Mouse (Mus musculus) fat pad, adult 2 months (tissue): ENCODE results near the gene Gemin2.
"Not testable (repeated sequence)": the region's sequence is repeated elsewhere in the genome, so short reads cannot be mapped to it uniquely, and the experiment has no call there.

Source experiments
- DNase-seq: peaks from one replicate; pipeline ENCODE4 v3.0.0-alpha.2; 2011; ENCODE audit warnings: low read depth, low spot score; ENCODE audit errors: extremely low read depth

The Gemin2 gene

GRCm38 (mm10) chr12:59013234-59013633 lies at the start of gene Gemin2:
TSS of gene Gemin2 (plus strand) at chr12:59013393.
- no peak for DNase-seq

GRCm38 (mm10) chr12:58964583-58964982 lies 48.6 kb upstream of the Gemin2 start:
- DNase-seq, result no peak

GRCm38 (mm10) chr12:58976966-58977365 lies 36.2 kb upstream of the Gemin2 start:
- DNase-seq, result no peak

- DNase-seq, result not testable (repeated sequence)
Measured at GRCm38 (mm10) chr12:58981178-58981661, 32.0 kb upstream of the Gemin2 start.

- no peak for DNase-seq
Measured at GRCm38 (mm10) chr12:58985766-58986165, 27.4 kb upstream of the Gemin2 start.

- no peak for DNase-seq
Measured at GRCm38 (mm10) chr12:59010482-59010881, 2.7 kb upstream of the Gemin2 start.

- no peak for DNase-seq
Measured at GRCm38 (mm10) chr12:59011275-59011843, 1.8 kb upstream of the Gemin2 start.

- DNase-seq, result no peak
Measured at GRCm38 (mm10) chr12:59011844-59012709, 1.1 kb upstream of the Gemin2 start, which contains the start of gene Sec23a. TSS of gene Sec23a (minus strand) at chr12:59012017.

GRCm38 (mm10) chr12:59012710-59013091 lies 492 bp upstream of the Gemin2 start:
- no peak for DNase-seq

- DNase-seq, result no peak
Measured at GRCm38 (mm10) chr12:59017970-59018369, 4.8 kb downstream of the Gemin2 start.

- no peak for DNase-seq
Measured at GRCm38 (mm10) chr12:59019891-59020290, 6.7 kb downstream of the Gemin2 start.

GRCm38 (mm10) chr12:59021306-59021705 lies 8.1 kb downstream of the Gemin2 start:
- DNase-seq, result no peak

- no peak for DNase-seq
Measured at GRCm38 (mm10) chr12:59032101-59032500, 18.9 kb downstream of the Gemin2 start.

- DNase-seq, result no peak
Measured at GRCm38 (mm10) chr12:59039162-59039970, 26.2 kb downstream of the Gemin2 start.

GRCm38 (mm10) chr12:59039971-59040844 lies 27.0 kb downstream of the Gemin2 start:
- no peak for DNase-seq

- no peak for DNase-seq
Measured at GRCm38 (mm10) chr12:59040851-59041250, 27.7 kb downstream of the Gemin2 start.

GRCm38 (mm10) chr12:59052470-59052869 lies 39.3 kb downstream of the Gemin2 start:
- DNase-seq, result no peak

GRCm38 (mm10) chr12:59053166-59053565 lies 40.0 kb downstream of the Gemin2 start:
- DNase-seq, result no peak

GRCm38 (mm10) chr12:59053976-59054375 lies 40.8 kb downstream of the Gemin2 start:
- no peak for DNase-seq

- no peak for DNase-seq
Measured at GRCm38 (mm10) chr12:59055196-59055850, 42.1 kb downstream of the Gemin2 start.
